Mouse (Mus musculus) limb, embryonic 14.5 days (tissue): ENCODE measurements around the gene Myo9b. TPM values are rescaled to one million over a fixed set of nuclear protein-coding genes. Genes with fewer than 3 reads are reported as not detected.

Source experiments
- ATAC-seq: fragments of 200-750 bp; cut with Nextera tagmentation; 2 replicates; pipeline ENCODE4 v1.8.0; 2017; ENCODE audit warnings: low read depth, moderate number of reproducible peaks, moderate TSS enrichment; ENCODE audit not compliant: low FRiP score
- DNase-seq: peaks from one replicate; pipeline ENCODE4 v3.0.0-alpha.2; 2015; ENCODE audit warnings: low spot score
- H3K27ac ChIP-seq: fragments of 300-500 bp; sonication (generic); replicated peaks from 2 replicates; pipeline ENCODE4 v1.5.1; 2014; ENCODE audit warnings: low read depth, mild to moderate bottlenecking, low read length, moderate library complexity, mixed read lengths
- H3K27me3 ChIP-seq: fragments of 300-500 bp; sonication (generic); 2 replicates; pipeline ENCODE4 v1.6.1; 2014; ENCODE audit warnings: low read length, mixed read lengths; ENCODE audit not compliant: control insufficient read depth, insufficient read depth
- H3K36me3 ChIP-seq: fragments of 300-500 bp; sonication (generic); 2 replicates; pipeline ENCODE4 v1.6.1; 2014; ENCODE audit warnings: mild to moderate bottlenecking, low read length, moderate library complexity, mixed read lengths; ENCODE audit not compliant: control insufficient read depth, insufficient read depth
- H3K4me1 ChIP-seq: fragments of 300-500 bp; sonication (generic); 2 replicates; pipeline ENCODE4 v1.6.1; 2014; ENCODE audit warnings: antibody characterized with exemption, low read length, mixed read lengths; ENCODE audit not compliant: control insufficient read depth, insufficient read depth
- H3K4me2 ChIP-seq: fragments of 300-500 bp; sonication (generic); replicated peaks from 2 replicates; pipeline ENCODE4 v1.6.1; 2014; ENCODE audit warnings: low read depth, mild to moderate bottlenecking, low read length, moderate library complexity; ENCODE audit not compliant: severe bottlenecking
- H3K4me3 ChIP-seq: fragments of 300-500 bp; sonication (generic); replicated peaks from 2 replicates; pipeline ENCODE4 v1.5.1; 2014; ENCODE audit warnings: low read length
- H3K9ac ChIP-seq: fragments of 300-500 bp; sonication (generic); 2 replicates; pipeline ENCODE4 v1.6.1; 2014; ENCODE audit warnings: mild to moderate bottlenecking, low read depth, low read length, moderate library complexity; ENCODE audit not compliant: severe bottlenecking
- H3K9me3 ChIP-seq: fragments of 300-500 bp; sonication (generic); 2 replicates; pipeline ENCODE4 v1.6.1; 2016; ENCODE audit warnings: low read length; ENCODE audit not compliant: control insufficient read depth
- POLR2A ChIP-seq: fragments of 200-500 bp; IDR thresholded peaks from 2 replicates; pipeline ENCODE4 v1.8.0; 2012; ENCODE audit warnings: inconsistent platforms, mild to moderate bottlenecking, moderate library complexity, borderline replicate concordance; ENCODE audit not compliant: insufficient read depth, insufficient read length; ENCODE audit errors: extremely low read depth
- WGBS: fragments of 180-500 bp; shearing (Covaris S2); extraction: QIAGEN DNeasy Blood & Tissue Kit; methylation state at CpG from one replicate; pipeline ENCODE4 v1.1.7; 2014; 5-methylcytosine and 5-hydroxymethylcytosine counted together
- polyA plus RNA-seq, 2 experiments: library from polyadenylated mRNA; depleted of rRNA in 1 of 2; stranded (reverse) in 1 of 2; unstranded in 1 of 2; fragments of >200 nt; fragmentation: Nextera tagmentation in 1 of 2; extraction: Ambion mirVana in 1 of 2; gene quantifications; 2 replicates each; pipeline versions ENCODE4 v1.2.1 to v1.2.3; 2012 to 2014

The Myo9b gene
- polyA plus RNA-seq, 2 experiments = 29.4 to 46.1 TPM

DNA sequence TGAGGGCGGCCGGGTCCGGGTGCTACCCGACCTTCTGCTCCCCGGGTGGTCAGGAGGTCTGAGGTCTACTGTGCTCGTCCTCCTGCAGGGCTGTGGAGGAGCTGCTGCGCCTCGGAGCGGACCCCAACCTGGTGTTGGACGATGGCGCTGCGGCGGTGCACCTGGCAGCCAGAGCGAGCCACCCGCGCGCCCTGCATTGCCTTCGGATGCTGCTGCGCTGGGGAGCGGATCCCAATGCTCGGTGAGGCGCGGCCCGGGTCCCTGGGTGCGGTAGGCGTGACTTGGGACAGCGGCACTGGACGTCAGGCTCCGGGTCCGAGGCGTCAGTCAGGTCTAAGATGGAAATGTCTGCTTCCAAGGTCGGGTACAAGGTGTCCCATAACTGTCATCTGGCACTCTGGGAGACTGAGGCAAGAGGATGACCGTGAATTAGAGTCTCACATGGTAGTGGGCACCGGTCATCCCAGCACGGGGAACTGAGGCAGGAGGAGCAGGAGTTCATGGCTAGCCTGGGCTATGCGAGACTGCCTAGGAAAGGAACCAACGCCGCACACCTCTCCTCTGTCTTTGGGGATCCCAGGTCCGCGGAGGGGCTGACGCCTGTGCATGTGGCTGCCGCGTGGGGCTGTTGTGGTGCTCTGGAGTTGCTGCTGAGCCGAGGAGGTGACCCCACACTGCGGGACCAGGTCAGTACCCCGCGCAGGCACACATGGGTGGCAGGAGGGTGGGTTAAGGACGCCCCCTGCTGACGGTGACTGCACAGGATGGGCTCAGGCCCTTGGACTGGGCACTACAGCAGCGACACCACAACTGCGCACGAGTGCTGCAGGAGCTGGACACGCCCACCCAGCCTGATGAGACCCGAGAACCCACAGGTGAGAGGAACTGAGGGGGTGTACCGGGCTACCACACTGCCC lies 133.8 kb downstream of the Myo9b start:
- WGBS = under 1% methylated on average over 49 of the region's 55 CpGs

DNA sequence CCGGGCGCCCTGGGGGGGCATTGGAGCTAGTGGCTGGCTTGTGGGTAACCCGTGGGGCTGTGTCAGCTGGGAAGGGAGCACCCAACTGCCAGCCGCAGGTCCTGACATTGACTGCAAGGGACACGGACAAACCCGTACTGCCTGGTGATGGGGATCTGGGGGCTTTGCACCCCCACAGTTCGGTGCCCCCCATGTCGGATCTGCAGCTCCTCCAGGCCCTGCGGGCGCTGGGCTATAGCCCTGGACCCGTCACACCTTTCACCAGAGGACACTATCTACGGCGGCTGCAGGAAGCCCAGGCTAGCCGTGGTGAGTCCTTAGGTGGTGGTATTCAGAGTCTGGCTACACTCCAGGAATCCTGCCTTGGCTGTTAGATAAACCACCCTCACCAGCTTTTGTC lies 134.9 kb downstream of the Myo9b start:
- Histone ChIP-seq H3K4me3 (peak overlapping the region; percentile 62; the same call in 1 of the 2 replicates), H3K4me2 (no peak overlapping the region), H3K27me3 (no peaks in the 10 kb centered on the region), H3K36me3 (peaks cover 28% of the 10 kb centered on the region), H3K9ac (no peak overlapping the region), H3K27ac (no peak overlapping the region), H3K9me3 (no peaks in the 10 kb centered on the region), H3K4me1 (peaks cover 7% of the 10 kb centered on the region)
- no peak for ATAC-seq
- no peak for TF ChIP-seq POLR2A
- DNase-seq = no peak
- WGBS = 94% methylated on average over 12 of the region's 14 CpGs

More for the DNA sequence above, 133.8 kb downstream of the Myo9b start:
- ATAC-seq (peak; percentile 31; the same call in 1 of the 2 replicates), DNase-seq (peak; percentile 41)
- H3K4me3 ChIP-seq = peak overlapping the region; percentile 62
- peaks cover 28% of the 10 kb centered on the region for H3K36me3 ChIP-seq
- H3K9me3 ChIP-seq = no peaks in the 10 kb centered on the region
- peaks cover 7% of the 10 kb centered on the region for H3K4me1 ChIP-seq
- H3K9ac ChIP-seq = peak overlapping the region; percentile 61
- H3K27ac ChIP-seq = no peak overlapping the region
- H3K4me2 ChIP-seq = peak overlapping the region; percentile 95
- H3K27me3 ChIP-seq = no peaks in the 10 kb centered on the region
- no peak for TF ChIP-seq POLR2A

DNA sequence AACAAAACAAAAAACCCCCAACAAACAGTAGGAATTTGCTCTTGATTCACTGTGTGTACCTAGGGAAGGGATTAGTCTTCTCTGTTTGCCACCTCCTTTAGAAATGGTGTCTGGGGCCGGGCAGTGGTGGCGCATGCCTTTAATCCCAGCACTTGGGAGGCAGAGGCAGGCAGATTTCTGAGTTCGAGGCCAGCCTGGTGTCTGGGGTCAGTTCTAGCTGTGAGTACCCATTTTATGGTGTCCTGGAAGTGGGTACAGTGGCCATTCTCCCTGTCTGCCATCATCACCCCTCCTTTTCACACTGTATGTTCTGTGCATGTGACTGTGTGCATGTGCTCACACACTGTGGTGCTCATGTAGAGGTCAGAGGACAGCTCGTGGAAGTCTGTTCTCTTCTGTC lies 135.7 kb downstream of the Myo9b start:
- 95% methylated on average over 4 of the region's 4 CpGs for WGBS
- DNase-seq (no peak), ATAC-seq (no peak)
- no peaks in the 10 kb centered on the region for H3K9me3 ChIP-seq
- no peak overlapping the region for H3K9ac ChIP-seq
- peaks cover 7% of the 10 kb centered on the region for H3K4me1 ChIP-seq
- no peak overlapping the region for H3K4me3 ChIP-seq
- no peak overlapping the region for H3K4me2 ChIP-seq
- no peak for TF ChIP-seq POLR2A
- H3K27me3 ChIP-seq = no peaks in the 10 kb centered on the region
- peaks cover 28% of the 10 kb centered on the region for H3K36me3 ChIP-seq
- no peak overlapping the region for H3K27ac ChIP-seq

Other genes starting within 250 kb of the Myo9b start
- gene Haus8, start 220 bp downstream of the Myo9b start, polyA plus RNA-seq (2012; rRNA removed) = 21.7 and 30.8 TPM in 2 replicates
- 41.9 and 49.7 TPM in 2 replicates for gene Haus8, start 220 bp downstream of the Myo9b start, polyA plus RNA-seq (2014; fragmentation: Nextera tagmentation; extraction: Ambion mirVana)
- gene Use1, start 94.1 kb downstream of the Myo9b start, polyA plus RNA-seq (2012; rRNA removed) = 158 and 189 TPM in 2 replicates
- gene Use1, start 94.1 kb downstream of the Myo9b start, polyA plus RNA-seq (2014; fragmentation: Nextera tagmentation; extraction: Ambion mirVana) = 114 and 128 TPM in 2 replicates
- 4.2 and 4.6 TPM in 2 replicates for gene Ocel1, start 98.6 kb downstream of the Myo9b start, polyA plus RNA-seq (2012; rRNA removed)
- 3.8 and 4.3 TPM in 2 replicates for gene Ocel1, start 98.6 kb downstream of the Myo9b start, polyA plus RNA-seq (2014; fragmentation: Nextera tagmentation; extraction: Ambion mirVana)
- 80.8 and 113 TPM in 2 replicates for gene Nr2f6, start 109.2 kb downstream of the Myo9b start, polyA plus RNA-seq (2012; rRNA removed)
- 63.1 and 66.9 TPM in 2 replicates for gene Nr2f6, start 109.2 kb downstream of the Myo9b start, polyA plus RNA-seq (2014; fragmentation: Nextera tagmentation; extraction: Ambion mirVana)
- 15.7 and 16.7 TPM in 2 replicates for gene Ushbp1, start 123.1 kb downstream of the Myo9b start, polyA plus RNA-seq (2012; rRNA removed)
- 7.6 and 9.1 TPM in 2 replicates for gene Ushbp1, start 123.1 kb downstream of the Myo9b start, polyA plus RNA-seq (2014; fragmentation: Nextera tagmentation; extraction: Ambion mirVana)
- 117 and 122 TPM in 2 replicates for gene Babam1, start 124.1 kb downstream of the Myo9b start, polyA plus RNA-seq (2012; rRNA removed)
- 87.7 and 88.6 TPM in 2 replicates for gene Babam1, start 124.1 kb downstream of the Myo9b start, polyA plus RNA-seq (2014; fragmentation: Nextera tagmentation; extraction: Ambion mirVana)
- 60.7 and 70.5 TPM in 2 replicates for gene Ankle1, start 133.3 kb downstream of the Myo9b start, polyA plus RNA-seq (2012; rRNA removed)
- 17.0 and 21.8 TPM in 2 replicates for gene Ankle1, start 133.3 kb downstream of the Myo9b start, polyA plus RNA-seq (2014; fragmentation: Nextera tagmentation; extraction: Ambion mirVana)
- 72.6 and 88.1 TPM in 2 replicates for gene Abhd8, start 190.9 kb downstream of the Myo9b start, polyA plus RNA-seq (2012; rRNA removed)
- 48.6 and 57.1 TPM in 2 replicates for gene Abhd8, start 190.9 kb downstream of the Myo9b start, polyA plus RNA-seq (2014; fragmentation: Nextera tagmentation; extraction: Ambion mirVana)
- gene Mrpl34, start 192.2 kb downstream of the Myo9b start, polyA plus RNA-seq (2012; rRNA removed) = 62.3 and 70.6 TPM in 2 replicates
- 121 and 130 TPM in 2 replicates for gene Mrpl34, start 192.2 kb downstream of the Myo9b start, polyA plus RNA-seq (2014; fragmentation: Nextera tagmentation; extraction: Ambion mirVana)
- 101 and 127 TPM in 2 replicates for gene Dda1, start 196.5 kb downstream of the Myo9b start, polyA plus RNA-seq (2012; rRNA removed)
- gene Dda1, start 196.5 kb downstream of the Myo9b start, polyA plus RNA-seq (2014; fragmentation: Nextera tagmentation; extraction: Ambion mirVana) = 94.6 and 99.6 TPM in 2 replicates
- 37.2 and 43.3 TPM in 2 replicates for gene Ano8, start 213.2 kb downstream of the Myo9b start, polyA plus RNA-seq (2012; rRNA removed)
- gene Ano8, start 213.2 kb downstream of the Myo9b start, polyA plus RNA-seq (2014; fragmentation: Nextera tagmentation; extraction: Ambion mirVana) = 1.8 and 3.0 TPM in 2 replicates
- gene Gtpbp3, start 215.4 kb downstream of the Myo9b start, polyA plus RNA-seq (2012; rRNA removed) = 41.6 and 59.5 TPM in 2 replicates
- gene Gtpbp3, start 215.4 kb downstream of the Myo9b start, polyA plus RNA-seq (2014; fragmentation: Nextera tagmentation; extraction: Ambion mirVana) = 5.9 and 6.8 TPM in 2 replicates
- gene Plvap, start 239.0 kb downstream of the Myo9b start, polyA plus RNA-seq (2012; rRNA removed) = 59.8 and 77.7 TPM in 2 replicates
- 53.2 and 57.2 TPM in 2 replicates for gene Plvap, start 239.0 kb downstream of the Myo9b start, polyA plus RNA-seq (2014; fragmentation: Nextera tagmentation; extraction: Ambion mirVana)